Mouse (Mus musculus): ENCODE data around the gene A930004D18Rik.

DNA sequence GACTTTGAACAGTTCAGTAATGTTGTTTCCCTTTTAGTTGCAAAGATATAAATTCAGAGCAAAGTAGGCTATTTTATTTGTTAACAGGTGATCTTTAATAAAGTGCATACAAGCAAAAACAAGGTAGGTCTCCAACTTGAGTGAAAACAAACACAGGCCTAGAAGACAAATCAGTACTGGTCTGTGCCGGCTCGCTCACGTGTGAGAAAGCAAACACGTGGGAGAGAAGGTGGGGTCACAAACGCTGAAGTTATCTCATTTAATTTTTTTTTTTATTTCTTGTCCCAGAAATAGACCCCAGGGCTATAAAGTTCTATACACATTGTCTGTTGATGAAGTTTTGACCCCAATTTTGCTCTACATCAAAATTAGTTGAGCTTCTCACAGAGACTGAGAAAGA, 12.4 kb downstream of the A930004D18Rik start:
- TF ChIP-seq CTCF (IDR thresholded peaks at IDR 0.05; ENCODE audit: low read depth, low read length) (no peak), POLR2A (IDR thresholded peaks at IDR 0.05; ENCODE audit: borderline replicate concordance, low read depth, low read length) (no peak)
